Mouse (Mus musculus): ENCODE measurements around the gene Unc119b. TPM values are rescaled to one million over a fixed set of nuclear protein-coding genes. Genes with fewer than 3 reads are reported as not detected.
A peak's percentile ranks its signal among the peaks of the same experiment; 100 is the strongest.
"Not testable (repeated sequence)": the region's sequence is repeated elsewhere in the genome, so short reads cannot be mapped to it uniquely, and the experiment has no call there.

Unc119b gene
- total RNA-seq (2021), result 10 to 100 TPM; 31.8 to 34.1 TPM
- long read RNA-seq, experiment 1, transcript Unc119b-201 (5 exons, 3,659 nt), result major isoform, 62 of 88 reads
- long read RNA-seq, experiment 1, partial matches to known transcripts, result 1 of 88 reads
- long read RNA-seq, experiment 1, other reads (novel, unspliced or antisense), result 24 of 88 reads
- long read RNA-seq, experiment 2, transcript Unc119b-201 (5 exons, 3,659 nt), result major isoform, 45 of 53 reads
- long read RNA-seq, experiment 2, partial matches to known transcripts, result 1 of 53 reads
- long read RNA-seq, experiment 2, other reads (novel, unspliced or antisense), result 7 of 53 reads

GRCm38 (mm10) chr5:115134234-115135165 is at the start of gene Unc119b:
TSS of gene Unc119b (minus strand) at chr5:115134975.
- DNase-seq, result peak; percentile 95

DNA sequence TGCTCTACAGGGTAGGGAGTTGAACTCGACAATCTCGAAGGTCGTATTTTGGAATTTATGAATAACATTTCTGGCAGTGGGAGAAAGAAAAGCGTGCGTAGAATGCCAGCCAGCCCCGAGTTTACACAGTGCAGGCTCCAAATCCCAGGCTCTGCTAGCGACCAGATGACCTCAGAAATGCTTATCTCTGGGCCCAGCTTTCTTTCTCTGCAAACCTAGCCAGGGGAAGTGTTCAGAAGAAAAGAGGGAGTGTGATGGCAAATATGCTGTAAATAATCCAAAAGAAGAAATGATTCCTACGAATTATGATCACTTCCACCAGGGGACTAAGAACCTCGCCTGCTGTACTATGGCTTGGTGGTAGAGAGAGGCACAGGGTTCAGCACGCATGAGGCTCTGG is 48.7 kb upstream of the Unc119b start:
- no peak for DNase-seq

GRCm38 (mm10) chr5:115182925-115183324 is 48.1 kb upstream of the Unc119b start:
- DNase-seq, result no peak

DNA sequence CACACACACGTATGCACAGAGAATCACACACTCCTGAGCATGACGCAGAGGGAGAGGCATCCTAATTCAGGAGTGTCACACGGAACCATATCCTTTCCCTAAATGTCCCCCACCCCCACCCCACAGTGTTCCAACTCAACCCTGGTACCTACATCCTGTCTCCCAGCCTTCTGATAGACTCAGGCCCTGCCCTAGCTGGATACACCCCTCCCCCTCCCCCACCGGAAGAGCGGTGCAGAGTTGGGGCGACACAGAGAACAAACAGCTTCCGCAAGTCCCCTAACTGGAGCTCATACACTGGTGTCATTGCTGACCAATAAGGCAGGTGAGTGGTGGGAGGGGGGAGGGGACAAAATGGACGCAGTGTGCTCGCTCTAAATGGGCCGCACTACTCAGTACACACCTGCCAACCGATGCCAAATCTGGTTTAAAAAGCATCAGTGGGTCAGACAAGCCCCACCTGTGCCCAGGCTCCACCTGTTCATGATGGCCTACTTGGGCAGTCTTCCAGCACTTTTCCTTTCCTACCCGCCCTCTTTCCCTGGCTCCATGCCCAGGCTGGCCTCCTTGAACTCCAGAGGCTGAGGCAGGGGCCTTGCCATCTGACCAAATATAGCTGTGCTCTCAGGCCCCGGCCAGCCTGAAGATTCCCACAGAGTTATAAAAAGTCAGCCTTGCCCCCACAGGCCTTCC is 46.6 kb upstream of the Unc119b start:
- peak; percentile 74 for DNase-seq

GRCm38 (mm10) chr5:115179596-115179995 is 44.8 kb upstream of the Unc119b start:
- DNase-seq, result no peak

DNA sequence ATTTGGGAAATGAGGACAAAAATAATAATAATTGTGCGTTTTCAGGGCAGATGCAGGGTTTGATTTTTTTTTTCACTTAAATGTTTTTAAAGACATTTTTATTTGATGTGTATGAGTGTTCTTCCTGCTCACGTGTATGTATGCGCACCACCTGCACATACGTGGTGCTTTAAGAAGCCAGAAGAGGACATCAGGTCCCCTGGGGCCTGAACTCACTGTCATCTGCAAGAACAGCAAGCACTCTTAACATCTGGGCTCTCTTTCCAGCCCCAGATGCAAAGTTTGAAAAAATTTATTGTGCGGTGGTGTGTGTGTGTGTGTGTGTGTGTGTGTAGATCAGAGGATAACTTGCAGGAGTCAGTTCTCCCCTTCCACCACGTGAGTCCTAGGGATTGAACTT is 43.1 kb upstream of the Unc119b start:
- no peak for DNase-seq

DNA sequence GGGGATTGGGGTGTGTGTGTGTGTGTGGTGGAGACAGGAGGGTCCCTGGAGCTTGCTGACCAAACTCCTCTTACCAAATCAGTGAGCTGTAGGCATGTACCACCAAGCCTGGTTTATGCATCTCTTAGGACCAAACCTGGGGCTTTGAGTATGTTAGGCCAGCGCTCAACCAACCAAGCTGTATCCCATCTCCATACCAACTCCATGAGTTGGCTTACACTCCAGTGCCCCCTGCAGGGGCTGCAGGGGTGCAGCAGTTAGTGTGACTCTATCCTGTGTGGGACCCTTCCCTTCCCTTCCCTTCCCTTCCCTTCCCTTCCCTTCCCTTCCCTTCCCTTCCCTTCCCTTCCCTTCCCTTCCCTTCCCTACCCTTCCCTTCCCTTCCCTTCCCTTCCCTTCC is 39.8 kb upstream of the Unc119b start:
- DNase-seq, result no peak

- DNase-seq, result no peak
Measured at GRCm38 (mm10) chr5:115170150-115170549, 35.4 kb upstream of the Unc119b start.

DNA sequence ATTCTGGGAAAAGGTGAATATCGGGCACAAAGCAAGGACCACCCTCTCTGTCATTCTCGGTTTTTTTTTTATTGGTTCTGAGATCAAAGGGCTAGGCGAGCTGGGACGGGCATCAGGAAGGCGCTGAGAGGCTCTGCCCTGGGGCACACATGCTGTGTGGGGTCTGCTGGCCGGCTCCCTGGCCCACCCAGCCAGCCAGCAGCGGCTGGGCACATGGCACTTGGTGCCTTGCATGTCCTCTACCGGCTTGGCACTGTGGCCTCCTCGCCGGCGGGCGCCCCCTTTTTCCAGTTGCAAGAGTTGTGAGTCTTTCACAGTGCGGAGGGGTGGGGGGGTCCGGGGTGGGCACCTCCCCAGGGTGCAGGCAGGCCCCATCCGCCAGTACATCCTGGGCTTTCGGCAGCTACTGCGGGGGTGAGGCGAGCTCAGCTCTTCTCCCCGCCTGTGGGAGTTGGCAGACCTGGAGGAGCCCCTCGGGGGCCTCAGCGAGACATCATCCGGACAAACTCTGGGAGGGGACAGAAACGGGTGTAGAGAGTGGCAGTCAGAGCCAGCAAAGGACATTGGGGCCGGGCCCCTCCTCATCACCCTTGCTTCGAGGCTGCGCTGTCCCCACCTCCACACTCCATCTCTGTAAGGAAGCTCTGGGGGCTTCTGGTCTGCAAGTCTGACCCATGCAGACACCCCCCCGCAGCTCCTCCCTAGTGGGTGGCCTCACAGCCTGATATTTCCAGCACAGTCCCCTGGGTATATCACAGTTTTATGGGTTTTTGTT is 34.1 kb upstream of the Unc119b start:
- DNase-seq, result no peak

DNA sequence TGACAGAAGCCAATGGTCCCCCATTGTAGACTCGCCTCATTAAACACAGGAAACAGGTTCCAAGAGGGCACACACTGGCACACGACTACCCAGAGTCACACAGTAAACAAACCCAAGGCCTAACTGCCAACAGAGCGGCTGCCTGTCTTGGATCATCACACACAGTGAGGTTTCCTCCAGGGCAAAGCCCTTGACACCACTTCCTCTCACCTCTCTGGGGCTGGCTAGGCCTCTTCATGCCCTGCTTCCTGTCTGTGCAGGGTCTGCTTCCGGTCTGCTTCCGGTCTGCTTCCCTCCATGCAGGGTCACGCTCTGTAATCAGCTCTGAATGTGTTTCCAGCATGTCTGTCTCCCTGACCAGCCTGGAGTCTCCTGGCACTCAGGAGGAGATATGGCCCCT is 32.6 kb upstream of the Unc119b start:
- DNase-seq, result no peak

DNA sequence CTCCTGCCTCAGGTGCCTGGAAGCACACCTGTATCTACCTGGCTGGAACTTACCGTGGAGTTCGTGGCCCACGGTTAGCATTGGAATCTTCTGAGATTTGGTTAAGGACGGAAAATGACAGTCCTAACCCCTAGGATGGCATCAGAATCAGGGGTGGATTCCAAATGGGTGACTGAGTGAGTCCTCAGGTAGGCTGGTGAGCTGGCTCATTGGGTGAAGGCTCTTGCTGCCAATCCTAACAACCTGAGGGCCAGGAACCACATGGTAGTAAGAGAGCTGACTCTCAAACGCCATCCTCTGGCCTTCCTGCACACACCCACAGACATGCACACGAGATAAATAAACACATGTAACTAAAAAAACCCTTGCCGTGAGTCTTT is 32.0 kb upstream of the Unc119b start:
- DNase-seq, result no peak

DNA sequence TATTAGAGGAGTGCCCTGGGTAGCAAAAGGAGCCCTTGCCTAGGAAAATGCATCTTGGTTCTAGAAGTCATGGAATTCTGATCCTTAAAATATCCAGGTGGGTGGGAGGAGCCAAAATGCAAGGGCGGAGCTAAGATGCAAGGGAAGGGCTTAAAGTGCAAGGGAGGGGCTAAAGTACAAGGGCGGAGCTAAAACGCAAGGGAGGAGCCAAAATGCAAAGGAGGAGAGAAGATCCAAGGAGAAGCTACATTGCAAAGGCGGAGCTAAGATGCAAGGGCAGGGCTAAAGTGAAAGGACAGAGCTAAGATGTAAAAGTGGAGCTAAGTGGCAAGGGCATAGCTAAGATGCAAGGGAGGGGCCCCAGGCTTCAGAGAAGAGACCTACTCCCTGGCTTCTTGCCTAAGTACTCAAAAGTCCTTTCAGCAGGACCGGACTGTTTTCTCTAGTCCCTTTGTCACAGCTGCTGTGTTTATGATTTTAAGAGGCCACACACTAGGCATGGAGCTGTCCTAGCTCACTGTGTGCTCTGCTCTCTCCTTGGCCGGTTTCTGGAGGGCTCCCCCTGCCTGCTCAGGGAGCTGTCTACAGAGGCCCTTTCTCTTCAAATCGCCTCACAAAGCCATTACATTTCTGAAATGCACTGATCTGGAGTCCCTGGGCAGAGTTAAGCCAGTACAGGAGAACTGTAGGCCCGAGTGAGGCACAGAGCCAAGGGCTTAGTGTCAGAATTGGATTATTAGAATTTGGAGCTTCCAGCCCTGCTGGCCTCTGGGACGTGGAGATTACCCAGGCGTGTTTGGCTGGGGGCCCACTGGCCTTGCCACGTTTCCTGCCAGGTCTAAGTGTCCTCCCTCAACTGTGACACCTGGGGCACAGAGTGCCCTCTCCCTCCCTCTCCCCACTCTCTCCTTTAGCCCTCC is 31.4 kb upstream of the Unc119b start:
- no peak for DNase-seq

DNA sequence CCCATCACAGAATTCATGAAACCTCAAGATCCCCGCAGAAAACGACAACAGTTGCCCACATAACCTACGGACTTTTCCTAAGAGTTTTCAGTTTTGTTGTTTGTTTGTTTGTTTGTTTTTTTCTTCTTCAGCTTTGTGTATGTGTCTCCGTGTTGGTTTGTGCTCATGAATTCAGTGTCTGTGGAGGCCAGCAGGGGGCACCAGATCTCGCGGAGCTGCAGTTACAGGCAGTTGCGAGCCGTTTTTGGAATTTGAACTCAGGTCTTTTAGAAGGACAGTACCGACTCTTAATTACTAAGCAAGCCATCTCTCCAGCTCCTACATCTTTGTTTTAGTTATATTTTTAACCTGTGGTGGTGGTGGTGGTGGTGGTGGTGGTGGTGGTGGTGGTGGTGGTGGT is 30.6 kb upstream of the Unc119b start:
- DNase-seq, result no peak

- not testable (repeated sequence) for DNase-seq
Measured at GRCm38 (mm10) chr5:115164446-115164845, 29.7 kb upstream of the Unc119b start.

DNA sequence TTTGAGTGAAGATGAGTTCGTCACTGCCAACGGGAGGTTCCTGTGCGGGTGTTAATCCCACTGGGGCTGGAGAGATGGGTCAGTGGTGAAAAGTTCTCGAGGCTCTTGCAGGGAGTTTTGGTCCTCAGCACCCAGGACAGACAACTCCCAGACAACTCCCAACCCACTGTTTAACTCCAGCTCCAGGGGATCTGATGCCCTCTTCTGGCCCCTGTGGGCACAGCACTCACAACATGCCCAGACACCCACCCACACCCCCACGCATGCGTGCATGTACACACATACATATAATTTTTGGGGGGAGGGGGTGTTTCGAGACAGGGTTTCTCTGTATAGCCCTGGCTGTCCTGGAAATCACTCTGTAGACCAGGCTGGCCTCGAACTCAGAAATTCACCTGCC is 28.8 kb upstream of the Unc119b start:
- DNase-seq, result peak; percentile 78

DNA sequence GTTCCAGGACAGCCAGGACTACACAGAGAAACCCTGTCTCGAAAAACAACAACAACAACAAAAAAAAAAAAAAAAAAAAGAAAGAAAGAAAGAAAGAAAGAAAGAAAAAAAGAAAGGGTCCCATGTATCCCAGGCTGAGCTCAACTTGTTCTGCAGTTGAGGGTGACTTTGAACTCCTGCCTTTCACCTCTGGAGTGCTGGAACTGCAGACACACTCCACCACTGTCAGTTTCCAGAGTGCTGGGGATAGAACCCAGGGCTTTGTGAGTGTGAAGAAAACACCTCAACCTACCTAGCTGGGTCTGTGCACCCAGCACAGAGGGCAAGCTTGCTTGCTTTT is 27.1 kb upstream of the Unc119b start:
- not testable (repeated sequence) for DNase-seq

- DNase-seq, result peak; percentile 63
Measured at GRCm38 (mm10) chr5:115161064-115161939, 26.5 kb upstream of the Unc119b start.

DNA sequence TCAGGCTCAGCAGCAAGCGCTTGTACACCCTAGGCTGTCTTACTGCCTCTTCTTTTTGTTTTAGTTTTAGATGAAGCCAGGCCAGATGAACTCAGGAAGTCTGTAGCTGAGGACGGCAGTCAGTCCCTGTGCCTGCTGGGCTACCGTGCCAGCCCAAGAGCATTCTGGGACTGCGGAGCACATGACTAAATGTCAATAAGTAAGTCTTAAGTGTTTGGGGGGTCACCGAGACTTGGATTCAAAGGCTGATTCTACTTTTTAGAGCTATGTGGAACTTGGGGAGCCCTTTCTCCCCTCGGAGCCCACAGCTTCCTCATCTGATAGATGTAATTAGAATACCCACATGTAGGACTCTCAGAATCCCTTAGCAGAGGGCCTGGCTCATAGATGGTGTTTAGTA is 25.9 kb upstream of the Unc119b start:
- no peak for DNase-seq

- no peak for DNase-seq
Measured at GRCm38 (mm10) chr5:115159165-115159564, 24.4 kb upstream of the Unc119b start.

All from adrenal gland, postnatal 10 days (tissue).